Mouse (Mus musculus) MEL (cell line): ENCODE measurements around the gene Bpifb9a. TPM values are rescaled to one million over a fixed set of nuclear protein-coding genes. Genes with fewer than 3 reads are reported as not detected.

ENCODE experiments used
- polyA plus RNA-seq, 2 experiments: library from polyadenylated mRNA; stranded (reverse) in 1 of 2; unstranded in 1 of 2; fragments of >175 nt in 1 of 2; fragments of >200 nt in 1 of 2; gene quantifications; 2 replicates each; pipeline versions ENCODE4 v1.2.1 to v1.2.4; 2012; ENCODE audit warnings: low replicate concordance in 2 of 2, low read depth in 1 of 2; ENCODE audit not compliant: insufficient read length in 2 of 2, insufficient read depth in 1 of 2, missing spikeins in 1 of 2
- total RNA-seq: library from RNA; depleted of rRNA; stranded (reverse); fragments of 300-350 nt; gene quantifications from 2 replicates; pipeline ENCODE4 v1.2.3, GENCODE M21; 2012; rRNA removed

Gene Bpifb9a
- total and polyA plus RNA-seq, 3 experiments, result not detected

Other genes starting within 250 kb of the Bpifb9a start
- not detected in 2 replicates for gene Bpifa2, start 249.6 kb upstream of the Bpifb9a start, total RNA-seq
- not detected for gene Bpifa2, start 249.6 kb upstream of the Bpifb9a start, polyA plus RNA-seq
- gene Bpifa3, start 127.5 kb upstream of the Bpifb9a start, total RNA-seq, result not detected in 2 replicates
- gene Bpifa3, start 127.5 kb upstream of the Bpifb9a start, polyA plus RNA-seq, result not detected
- not detected in 2 replicates for gene Bpifa1, start 115.0 kb upstream of the Bpifb9a start, total RNA-seq
- gene Bpifa1, start 115.0 kb upstream of the Bpifb9a start, polyA plus RNA-seq, result not detected
- not detected in 2 replicates for gene Bpifa5, start 95.2 kb upstream of the Bpifb9a start, total RNA-seq
- gene Bpifa5, start 95.2 kb upstream of the Bpifb9a start, polyA plus RNA-seq, result not detected
- not detected in 2 replicates for gene Bpifb1, start 67.0 kb upstream of the Bpifb9a start, total RNA-seq
- not detected for gene Bpifb1, start 67.0 kb upstream of the Bpifb9a start, polyA plus RNA-seq
- not detected in 2 replicates for gene Bpifb5, start 34.1 kb upstream of the Bpifb9a start, total RNA-seq
- not detected for gene Bpifb5, start 34.1 kb upstream of the Bpifb9a start, polyA plus RNA-seq
- gene Bpifb9b, start 49.4 kb downstream of the Bpifb9a start, total RNA-seq, result not detected in 2 replicates
- not detected for gene Bpifb9b, start 49.4 kb downstream of the Bpifb9a start, polyA plus RNA-seq
- 14.1 and 14.7 TPM in 2 replicates for gene Cdk5rap1, start 115.2 kb downstream of the Bpifb9a start, total RNA-seq
- 10 to 100 TPM in 1 of 2 experiments, not detected in 1; 13.1 TPM for gene Cdk5rap1, start 115.2 kb downstream of the Bpifb9a start, polyA plus RNA-seq
- 2.7 and 3.0 TPM in 2 replicates for gene Snta1, start 150.2 kb downstream of the Bpifb9a start, total RNA-seq
- 1 to 10 TPM in 1 of 2 experiments, not detected in 1; 6.7 TPM for gene Snta1, start 150.2 kb downstream of the Bpifb9a start, polyA plus RNA-seq
- gene Cbfa2t2, start 178.6 kb downstream of the Bpifb9a start, total RNA-seq, result 5.9 and 8.9 TPM in 2 replicates
- gene Cbfa2t2, start 178.6 kb downstream of the Bpifb9a start, polyA plus RNA-seq, result 10 to 100 TPM in 1 of 2 experiments, not detected in 1; 23.1 TPM